Mouse (Mus musculus) kidney, embryonic 16.5 days (tissue): Measurements from ENCODE around the gene Zfp955a. TPM values are rescaled to one million over a fixed set of nuclear protein-coding genes. Genes with fewer than 3 reads are reported as not detected.
"Not testable (repeated sequence)": the region's sequence is repeated elsewhere in the genome, so short reads cannot be mapped to it uniquely, and the experiment has no call there.

Experiments
- ATAC-seq: fragments of 200-750 bp; cut with Nextera tagmentation; 2 replicates; pipeline ENCODE4 v1.8.0; 2017; ENCODE audit warnings: moderate TSS enrichment; ENCODE audit not compliant: low FRiP score, low TSS enrichment
- H3K27ac ChIP-seq: fragments of 300-500 bp; sonication (generic); 2 replicates; pipeline ENCODE4 v1.5.1; 2014; ENCODE audit warnings: low read length
- H3K27me3 ChIP-seq: fragments of 300-500 bp; sonication (generic); 2 replicates; pipeline ENCODE4 v1.6.1; 2014; ENCODE audit warnings: low read length, control low read depth, mixed read lengths; ENCODE audit not compliant: insufficient read depth
- H3K36me3 ChIP-seq: fragments of 300-500 bp; sonication (generic); 2 replicates; pipeline ENCODE4 v1.6.1; 2014; ENCODE audit warnings: low read length, control low read depth, mixed read lengths; ENCODE audit not compliant: insufficient read depth
- H3K4me1 ChIP-seq: fragments of 300-500 bp; sonication (generic); 2 replicates; pipeline ENCODE4 v1.6.1; 2014; ENCODE audit warnings: low read length, control low read depth, mixed read lengths; ENCODE audit not compliant: insufficient read depth
- H3K4me2 ChIP-seq: fragments of 300-500 bp; sonication (generic); replicated peaks from 2 replicates; pipeline ENCODE4 v1.6.1; 2014; ENCODE audit warnings: low read depth, low read length
- H3K4me3 ChIP-seq: fragments of 300-500 bp; sonication (generic); 2 replicates; pipeline ENCODE4 v1.5.1; 2014; ENCODE audit warnings: mild to moderate bottlenecking, low read length
- H3K9ac ChIP-seq: fragments of 300-500 bp; sonication (generic); replicated peaks from 2 replicates; pipeline ENCODE4 v1.6.1; 2014; ENCODE audit warnings: low read length
- H3K9me3 ChIP-seq: fragments of 300-500 bp; sonication (generic); 2 replicates; pipeline ENCODE4 v1.6.1; 2016; ENCODE audit warnings: low read length, control low read depth
- WGBS: fragments of 180-500 bp; shearing (Covaris S2); extraction: QIAGEN DNeasy Blood & Tissue Kit; methylation state at CpG from one replicate; pipeline ENCODE4 v1.1.7; 2014; 5-methylcytosine and 5-hydroxymethylcytosine counted together
- polyA plus RNA-seq: library from polyadenylated mRNA; unstranded; fragments of >200 nt; fragmentation: Nextera tagmentation; extraction: Ambion mirVana; gene quantifications from 2 replicates; pipeline ENCODE4 v1.2.1, GENCODE M21; 2015

Gene Zfp955a
- polyA plus RNA-seq = 20.6 and 22.0 TPM in 2 replicates

GRCm38 (mm10) chr17:33254530-33255318, at the start of gene Zfp955a:
Gene Zfp955a, minus strand, starts transcription at chr17:33255145.
- H3K4me3 ChIP-seq, H3K36me3 ChIP-seq, H3K9ac ChIP-seq, H3K9me3 ChIP-seq, H3K27ac ChIP-seq, H3K4me2 ChIP-seq, H3K4me1 ChIP-seq, H3K27me3 ChIP-seq: not testable (repeated sequence)
- ATAC-seq = peak; percentile 99
- WGBS = 58% methylated on average over 1 of the region's 34 CpGs

GRCm38 (mm10) chr17:33289876-33290149, 34.9 kb upstream of the Zfp955a start:
- not testable (repeated sequence) for ATAC-seq, H3K9ac ChIP-seq, H3K27ac ChIP-seq, H3K27me3 ChIP-seq, H3K9me3 ChIP-seq, H3K4me2 ChIP-seq, H3K36me3 ChIP-seq, H3K4me1 ChIP-seq
- WGBS = no CpG with 5 or more reads among the region's 9 CpGs
- H3K4me3 ChIP-seq = peak overlapping the region; percentile 15; the same call in 1 of the 2 replicates

- no CpG with 5 or more reads among the region's 25 CpGs for WGBS
- H3K27me3 ChIP-seq, H3K27ac ChIP-seq, H3K9ac ChIP-seq, H3K36me3 ChIP-seq, H3K4me2 ChIP-seq, H3K4me1 ChIP-seq, H3K9me3 ChIP-seq: not testable (repeated sequence)
- peak; percentile 100 for ATAC-seq
- H3K4me3 ChIP-seq = peak within 1 kb of the TSS; percentile 15; the same call in 1 of the 2 replicates
Measured at GRCm38 (mm10) chr17:33289039-33289875, 34.3 kb upstream of the Zfp955a start, which contains the start of gene Zfp955b. Gene Zfp955b, plus strand, starts transcription at chr17:33289544.

- no peak for ATAC-seq
- 83% methylated on average over 9 of the region's 9 CpGs for WGBS
- no peak overlapping the region for H3K4me3 ChIP-seq
- 0 out of 2 replicates have a peak, but pooled peaks cover 3% of the 10 kb centered on the region for H3K27me3 ChIP-seq
- H3K36me3 ChIP-seq = no peaks in the 10 kb centered on the region
- H3K9me3 ChIP-seq = no peaks in the 10 kb centered on the region
- no peak overlapping the region for H3K27ac ChIP-seq
- H3K4me2 ChIP-seq = no peak overlapping the region
- no peak overlapping the region for H3K9ac ChIP-seq
- no peaks in the 10 kb centered on the region for H3K4me1 ChIP-seq
Measured at GRCm38 (mm10) chr17:33268907-33269306, 14.0 kb upstream of the Zfp955a start.

- WGBS = 68% methylated on average over 1 of the region's 1 CpGs
- H3K4me3 ChIP-seq = no peak within 1 kb of the TSS
- H3K9me3 ChIP-seq = no peaks in the 10 kb centered on the region
- H3K36me3 ChIP-seq = no peaks in the 10 kb centered on the region
- H3K4me2 ChIP-seq = no peak within 1 kb of the TSS
- no peak within 1 kb of the TSS for H3K27ac ChIP-seq
- H3K27me3 ChIP-seq = 0 out of 2 replicates have a peak, but pooled peaks cover 3% of the 10 kb centered on the region
- ATAC-seq = no peak
- H3K4me1 ChIP-seq = no peaks in the 10 kb centered on the region
- H3K9ac ChIP-seq = no peak within 1 kb of the TSS
Measured at GRCm38 (mm10) chr17:33264376-33264775, 9.4 kb upstream of the Zfp955a start, which contains the start of gene Olfr63. Gene Olfr63, plus strand, starts transcription at chr17:33264676.

- no CpG with 5 or more reads among the region's 2 CpGs for WGBS
- not testable (repeated sequence) for H3K27ac ChIP-seq, H3K9me3 ChIP-seq, H3K4me2 ChIP-seq, H3K4me3 ChIP-seq, H3K4me1 ChIP-seq, H3K36me3 ChIP-seq, H3K9ac ChIP-seq, H3K27me3 ChIP-seq
- 0 out of 2 replicates have a peak, but pooled peaks have one; percentile 7 for ATAC-seq
Measured at GRCm38 (mm10) chr17:33255319-33255657, 343 bp upstream of the Zfp955a start.

GRCm38 (mm10) chr17:33236646-33237045, 18.3 kb downstream of the Zfp955a start:
- H3K9me3 ChIP-seq, H3K4me3 ChIP-seq, ATAC-seq, H3K4me2 ChIP-seq, H3K27me3 ChIP-seq, H3K9ac ChIP-seq, H3K27ac ChIP-seq, H3K4me1 ChIP-seq: not testable (repeated sequence)
- WGBS = 95% methylated on average over 1 of the region's 1 CpGs
- peaks cover 14% of the 10 kb centered on the region for H3K36me3 ChIP-seq

- no peaks in the 10 kb centered on the region for H3K36me3 ChIP-seq
- ATAC-seq = no peak
- no peak within 1 kb of the TSS for H3K9ac ChIP-seq
- WGBS = 81% methylated on average over 2 of the region's 2 CpGs
- no peak within 1 kb of the TSS for H3K4me3 ChIP-seq
- no peaks in the 10 kb centered on the region for H3K27me3 ChIP-seq
- H3K9me3 ChIP-seq = peaks cover 5% of the 10 kb centered on the region; the same call in 1 of the 2 replicates
- no peak within 1 kb of the TSS for H3K27ac ChIP-seq
- no peaks in the 10 kb centered on the region for H3K4me1 ChIP-seq
- no peak within 1 kb of the TSS for H3K4me2 ChIP-seq
Measured at GRCm38 (mm10) chr17:33221590-33221989, 33.4 kb downstream of the Zfp955a start, which contains the start of gene Olfr1564. Gene Olfr1564, minus strand, starts transcription at chr17:33221690.

- H3K9ac ChIP-seq, H3K27ac ChIP-seq, H3K4me1 ChIP-seq, H3K4me2 ChIP-seq, H3K36me3 ChIP-seq, H3K27me3 ChIP-seq, ATAC-seq, H3K9me3 ChIP-seq, H3K4me3 ChIP-seq: not testable (repeated sequence)
- no CpG with 5 or more reads among the region's 2 CpGs for WGBS
Measured at GRCm38 (mm10) chr17:33191002-33191401, 63.9 kb downstream of the Zfp955a start, which contains the start of gene Olfr239. Gene Olfr239, plus strand, starts transcription at chr17:33191302.
